16 mouse cellular contexts compared by ENCODE assay signal in the genomic region with DNA sequence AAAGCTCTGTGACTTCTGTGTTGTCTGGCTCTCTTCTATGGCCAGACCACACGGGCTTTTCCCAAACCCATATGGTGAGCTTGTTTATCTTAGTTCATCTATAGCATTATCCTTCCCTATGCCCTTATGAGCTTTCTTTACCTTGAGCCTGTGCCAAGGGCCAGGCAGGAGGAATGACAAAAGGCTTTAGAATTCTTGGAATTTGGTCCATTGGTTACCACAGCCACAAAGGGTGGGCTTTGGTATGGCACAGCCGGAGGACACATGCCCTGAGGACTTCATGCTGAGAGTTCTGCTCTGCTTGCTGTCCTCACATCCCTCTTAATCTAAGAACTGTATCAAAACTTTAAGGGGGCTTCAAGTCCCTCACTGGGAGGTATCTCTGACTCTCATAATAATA.
"Had no signal": no experiment of that assay in that cellular context is flagged by ENCODE, and none has a peak within 500 bp of the region (broad histone marks: within the 10 kb centered on the region; RNA-seq: fewer than 3 reads in every experiment).

No protein-coding gene starts in this region.

- H3K4me1 ChIP-seq: limb, embryonic 13.5 days; neural tube, embryonic 12.5 days had no signal

- H3K27me3 ChIP-seq: limb, embryonic 13.5 days; neural tube, embryonic 12.5 days had no signal

- DNase-seq: kidney, adult 8-10 months; kidney, postnatal 4 days; left cerebral cortex, postnatal 4 days; lung, adult 2 months; lung, postnatal 10 days; lung, postnatal 4 days; midbrain, embryonic 14.5 days; right cerebral cortex, adult 18-20 months; right cerebral cortex, postnatal 25 days; thymus, postnatal 4 days had no signal

- H3K36me3 ChIP-seq: limb, embryonic 13.5 days; neural tube, embryonic 12.5 days had no signal

- H3K4me3 ChIP-seq: layer of hippocampus, adult 2 months; limb, embryonic 13.5 days; neural tube, embryonic 12.5 days had no signal

- H3K27ac ChIP-seq: kidney, postnatal 0 days; layer of hippocampus, adult 2 months; limb, embryonic 13.5 days; liver, embryonic 14.5 days; neural tube, embryonic 12.5 days; stomach, postnatal 0 days had no signal

- H3K9me3 ChIP-seq: limb, embryonic 13.5 days; neural tube, embryonic 12.5 days had no signal

- H3K4me2 ChIP-seq: limb, embryonic 13.5 days; neural tube, embryonic 12.5 days had no signal

- H3K9ac ChIP-seq: limb, embryonic 13.5 days; liver, embryonic 14.5 days; neural tube, embryonic 12.5 days had no signal
